Mouse (Mus musculus) brain, embryonic 14.5 days (tissue): ENCODE measurements around the gene Rasgrf2.

Source experiments
- CTCF ChIP-seq: fragments of 200-500 bp; IDR thresholded peaks from 2 replicates; pipeline ENCODE4 v1.5.1; 2012; ENCODE audit warnings: inconsistent platforms, mild to moderate bottlenecking, moderate library complexity, borderline replicate concordance; ENCODE audit not compliant: insufficient read depth, insufficient read length; ENCODE audit errors: extremely low read depth
- POLR2A ChIP-seq: fragments of 200-500 bp; IDR thresholded peaks from 2 replicates; pipeline ENCODE4 v1.6.1; 2012; ENCODE audit warnings: mild to moderate bottlenecking, inconsistent platforms, borderline replicate concordance; ENCODE audit not compliant: poor library complexity, insufficient read depth, insufficient read length, severe bottlenecking; ENCODE audit errors: extremely low read depth

GRCm38 (mm10) chr13:91940113-91940512 lies 191.3 kb downstream of the Rasgrf2 start:
- TF ChIP-seq CTCF = no peak
- no peak for TF ChIP-seq POLR2A
